Mouse (Mus musculus) myocyte (in vitro differentiated cells): Measurements from ENCODE around the gene Magi3. TPM values are rescaled to one million over a fixed set of nuclear protein-coding genes. Genes with fewer than 3 reads are reported as not detected.

Source experiments
- H3K27me3 ChIP-seq: one replicate; pipeline ENCODE4 v1.6.1; 2011; ENCODE audit not compliant: control insufficient read depth, insufficient read depth, insufficient read length
- H3K36me3 ChIP-seq: one replicate; pipeline ENCODE4 v1.6.1; 2011; ENCODE audit not compliant: control insufficient read depth, insufficient read depth
- H3K4me2 ChIP-seq: one replicate; pipeline ENCODE4 v1.6.1; 2011; ENCODE audit warnings: low read depth, control low read depth
- H3K4me3 ChIP-seq: one replicate; pipeline ENCODE4 v1.5.1; 2011; ENCODE audit warnings: mild to moderate bottlenecking, control low read depth, moderate library complexity
- H3K79me2 ChIP-seq: one replicate; pipeline ENCODE4 v1.6.1; 2011; ENCODE audit not compliant: control insufficient read depth, insufficient read depth
- H3ac ChIP-seq: one replicate; pipeline ENCODE4 v1.6.1; 2011; ENCODE audit not compliant: control insufficient read depth, insufficient read length
- CEBPB ChIP-seq: IDR thresholded peaks from 2 replicates; pipeline ENCODE4 v1.6.1; 2011; ENCODE audit warnings: mild to moderate bottlenecking, moderate library complexity; ENCODE audit not compliant: poor library complexity, insufficient read depth, severe bottlenecking
- E2F4 ChIP-seq: IDR thresholded peaks from one replicate; pipeline ENCODE4 v1.6.1; 2011; ENCODE audit warnings: mild to moderate bottlenecking, control low read depth, moderate library complexity; ENCODE audit not compliant: insufficient read depth
- MAX ChIP-seq: IDR thresholded peaks from one replicate; pipeline ENCODE4 v1.6.1; 2011; ENCODE audit warnings: low read depth, mild to moderate bottlenecking, control low read depth
- MYOD1 ChIP-seq, 3 experiments: IDR thresholded peaks; one replicate each; pipeline ENCODE4 v1.6.1; 2011; ENCODE audit warnings: control low read depth in 2 of 3, low read depth in 2 of 3, mild to moderate bottlenecking in 2 of 3, moderate library complexity in 1 of 3; ENCODE audit not compliant: insufficient read length in 2 of 3, control insufficient read depth in 1 of 3
- MYOG ChIP-seq, 3 experiments: IDR thresholded peaks; one replicate each; pipeline ENCODE4 v1.6.1; 2011; ENCODE audit warnings: control low read depth in 2 of 3, low read depth in 2 of 3, mild to moderate bottlenecking in 2 of 3; ENCODE audit not compliant: insufficient read length in 2 of 3, control insufficient read depth in 1 of 3, insufficient read depth in 1 of 3
- POLR2A ChIP-seq: IDR thresholded peaks from one replicate; pipeline ENCODE4 v1.6.1; 2011; ENCODE audit warnings: low read depth, mild to moderate bottlenecking, control low read depth, moderate library complexity; ENCODE audit not compliant: insufficient read length
- POLR2AphosphoS2 ChIP-seq: IDR thresholded peaks from one replicate; pipeline ENCODE4 v1.6.1; 2011; ENCODE audit warnings: low read depth, control low read depth; ENCODE audit not compliant: insufficient read length
- REST ChIP-seq: IDR thresholded peaks from one replicate; pipeline ENCODE4 v1.6.1; 2011; ENCODE audit warnings: mild to moderate bottlenecking, control low read depth, moderate library complexity; ENCODE audit not compliant: insufficient read depth, insufficient read length
- SRF ChIP-seq: IDR thresholded peaks from one replicate; pipeline ENCODE4 v1.6.1; 2011; ENCODE audit warnings: low read depth; ENCODE audit not compliant: control insufficient read depth, insufficient read length
- TCF12 ChIP-seq: IDR thresholded peaks from one replicate; pipeline ENCODE4 v1.6.1; 2011; ENCODE audit warnings: mild to moderate bottlenecking, control low read depth; ENCODE audit not compliant: poor library complexity, insufficient read depth, severe bottlenecking
- TCF3 ChIP-seq: IDR thresholded peaks from one replicate; pipeline ENCODE4 v1.6.1; 2011; ENCODE audit warnings: low read depth, control low read depth; ENCODE audit not compliant: insufficient read length
- USF1 ChIP-seq: IDR thresholded peaks from one replicate; pipeline ENCODE4 v1.6.1; 2011; ENCODE audit warnings: low read depth, mild to moderate bottlenecking, control low read depth, moderate library complexity
- polyA plus RNA-seq: library from polyadenylated mRNA; unstranded; fragments of >200 nt; fragmentation: generic; extraction: Trizol; gene quantifications from one replicate; pipeline ENCODE4 v1.2.1, GENCODE M21; 2012; ENCODE audit warnings: missing spikeins

Magi3 gene
- polyA plus RNA-seq, 1 experiment: 5.5 TPM

DNA sequence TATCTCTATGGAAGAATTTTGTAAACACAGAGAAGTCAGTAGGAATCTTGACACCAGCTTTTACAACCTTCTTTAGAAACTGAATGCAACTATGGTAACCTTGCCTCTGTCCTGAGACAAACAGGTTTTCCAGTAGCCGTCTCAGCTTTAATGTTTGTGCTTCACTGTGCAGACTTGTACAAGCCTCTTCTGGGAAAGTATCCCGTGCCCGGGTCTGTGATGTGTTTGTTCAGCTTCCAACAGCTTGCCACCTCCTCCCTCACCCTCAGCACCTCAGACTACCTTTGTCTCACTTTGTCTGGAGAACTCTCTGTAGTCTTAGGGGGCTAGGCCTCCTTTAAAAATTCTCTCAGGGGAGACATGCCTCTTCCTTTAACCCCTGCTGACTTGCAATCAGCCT lies 36.9 kb upstream of the Magi3 start:
- TF ChIP-seq SRF (no peak), E2F4 (no peak), TCF12 (no peak), MYOD1 (IDR thresholded peaks at IDR 0.05; ENCODE audit: control insufficient read depth in 1 of 3, insufficient read length in 2 of 3, low read depth in 2 of 3) (no peak), CEBPB (no peak), POLR2AphosphoS2 (no peak), MAX (no peak), TCF3 (no peak)
- no peak overlapping the region for H3K4me3 ChIP-seq
- no peaks in the 10 kb centered on the region for H3K79me2 ChIP-seq
- H3K4me2 ChIP-seq: no peak overlapping the region
- H3K27me3 ChIP-seq: no peaks in the 10 kb centered on the region
- no peaks in the 10 kb centered on the region for H3K36me3 ChIP-seq
- H3ac ChIP-seq: no peak overlapping the region

DNA sequence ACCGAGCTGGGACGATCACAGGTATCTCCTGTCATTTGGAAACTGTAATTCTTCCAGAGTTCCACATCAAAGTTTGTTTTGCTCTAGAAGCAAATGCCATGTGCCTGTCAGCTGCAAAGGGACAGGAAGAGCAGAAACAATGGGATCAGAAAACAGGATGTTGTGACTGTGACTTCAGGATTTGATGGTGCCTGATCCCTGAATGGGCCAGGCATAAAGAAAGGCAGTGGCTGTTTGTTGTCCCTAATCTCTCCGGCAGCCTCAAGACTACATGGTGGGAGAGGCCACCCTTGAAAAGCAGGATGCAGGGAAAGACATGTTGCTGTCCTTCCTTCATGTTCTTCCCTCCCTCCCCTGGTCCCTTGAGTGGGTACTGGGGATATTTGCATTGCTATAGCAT lies 33.6 kb upstream of the Magi3 start:
- no peak overlapping the region for H3K4me2 ChIP-seq
- H3ac ChIP-seq: no peak overlapping the region
- no peak overlapping the region for H3K4me3 ChIP-seq
- no peaks in the 10 kb centered on the region for H3K27me3 ChIP-seq
- H3K79me2 ChIP-seq: no peaks in the 10 kb centered on the region
- H3K36me3 ChIP-seq: no peaks in the 10 kb centered on the region
- no peak for TF ChIP-seq POLR2A
- TF ChIP-seq REST: no peak
- TF ChIP-seq USF1: no peak
- TF ChIP-seq TCF12: no peak
- TF ChIP-seq MYOG (IDR thresholded peaks at IDR 0.05; ENCODE audit: control insufficient read depth in 1 of 3, insufficient read depth in 1 of 3, insufficient read length in 2 of 3, low read depth in 2 of 3): no peak
- TF ChIP-seq MAX: no peak
- TF ChIP-seq POLR2AphosphoS2: no peak
- no peak for TF ChIP-seq SRF
- no peak for TF ChIP-seq CEBPB
- TF ChIP-seq MYOD1 (IDR thresholded peaks at IDR 0.05; ENCODE audit: control insufficient read depth in 1 of 3, insufficient read length in 2 of 3, low read depth in 2 of 3): no peak
- TF ChIP-seq TCF3: no peak
- TF ChIP-seq E2F4: no peak

DNA sequence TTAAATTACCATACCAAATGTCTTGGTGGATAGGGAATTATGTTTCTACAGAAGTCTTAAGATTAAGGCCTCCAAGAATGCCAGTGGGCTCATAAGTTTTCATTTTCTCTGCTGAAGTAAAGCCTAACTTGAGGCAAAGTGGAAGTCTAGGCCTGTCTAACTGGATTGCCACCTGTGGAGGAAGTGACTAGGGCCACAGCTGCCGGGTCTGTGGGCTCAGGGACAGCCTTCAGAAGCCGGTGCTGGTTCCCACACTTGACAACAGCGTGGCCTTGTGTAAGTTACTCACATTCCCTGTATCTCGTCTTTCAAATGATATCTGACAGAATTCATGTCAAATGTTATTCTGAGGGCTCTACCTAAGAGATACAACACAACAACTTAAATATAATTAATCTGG lies 27.7 kb upstream of the Magi3 start:
- Histone ChIP-seq H3ac (no peak overlapping the region), H3K4me3 (no peak overlapping the region), H3K36me3 (no peaks in the 10 kb centered on the region), H3K79me2 (no peaks in the 10 kb centered on the region), H3K4me2 (no peak overlapping the region), H3K27me3 (no peaks in the 10 kb centered on the region)
- TF ChIP-seq MYOG (IDR thresholded peaks at IDR 0.05; ENCODE audit: control insufficient read depth in 1 of 3, insufficient read depth in 1 of 3, insufficient read length in 2 of 3, low read depth in 2 of 3) (peak in 1 of 3 experiments; percentile 54), USF1 (no peak)

DNA sequence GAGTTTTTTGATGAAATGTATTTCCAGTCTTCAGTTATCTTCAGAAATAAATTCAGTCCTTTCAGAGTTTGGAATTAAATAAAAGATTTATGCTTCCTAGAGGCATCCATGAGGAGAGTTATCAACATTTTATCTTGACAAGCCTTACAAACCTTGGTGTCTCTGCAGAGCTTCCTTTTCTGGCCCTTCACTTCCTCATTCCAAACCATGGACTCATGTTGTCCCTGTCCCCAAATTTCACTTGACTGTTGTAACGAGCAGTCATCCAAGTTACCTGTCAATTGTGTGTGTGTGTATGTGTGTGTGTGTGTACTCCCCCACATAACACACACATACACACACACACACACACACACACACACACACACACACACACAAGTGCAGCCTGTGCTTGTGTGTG lies 26.9 kb upstream of the Magi3 start:
- TF ChIP-seq TCF3 (no peak), MYOG (IDR thresholded peaks at IDR 0.05; ENCODE audit: control insufficient read depth in 1 of 3, insufficient read depth in 1 of 3, insufficient read length in 2 of 3, low read depth in 2 of 3) (no peak), SRF (no peak), MAX (no peak), E2F4 (no peak), REST (no peak)
- no peaks in the 10 kb centered on the region for H3K36me3 ChIP-seq
- no peak overlapping the region for H3ac ChIP-seq
- no peak overlapping the region for H3K4me3 ChIP-seq
- no peak overlapping the region for H3K4me2 ChIP-seq
- no peaks in the 10 kb centered on the region for H3K27me3 ChIP-seq
- H3K79me2 ChIP-seq: no peaks in the 10 kb centered on the region

DNA sequence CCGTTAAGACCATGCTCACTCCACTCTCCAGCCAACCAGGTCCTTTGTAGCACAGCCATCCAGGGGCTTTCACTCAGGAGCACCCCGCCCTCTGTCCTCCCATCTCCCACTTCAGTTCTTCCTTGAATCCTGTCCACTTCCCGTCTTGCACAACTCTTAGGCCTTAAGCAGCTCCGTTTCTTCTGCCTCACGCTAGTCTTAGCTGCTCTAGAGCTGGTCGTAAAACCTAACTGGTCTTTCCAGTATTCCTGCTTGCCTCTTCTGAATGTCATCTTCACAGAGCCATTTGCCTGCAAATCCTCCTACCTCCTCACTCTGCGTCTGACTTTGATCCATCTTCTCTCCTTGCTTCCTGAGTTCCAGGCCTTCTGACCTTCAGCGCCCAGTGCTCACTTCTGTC lies 24.2 kb upstream of the Magi3 start:
- H3K4me3 ChIP-seq: no peak overlapping the region
- TF ChIP-seq TCF12: no peak
- no peak for TF ChIP-seq CEBPB
- no peak for TF ChIP-seq POLR2AphosphoS2
- no peak for TF ChIP-seq MYOG (IDR thresholded peaks at IDR 0.05; ENCODE audit: control insufficient read depth in 1 of 3, insufficient read depth in 1 of 3, insufficient read length in 2 of 3, low read depth in 2 of 3)
- TF ChIP-seq SRF: no peak
- no peak for TF ChIP-seq REST
- no peak overlapping the region for H3K4me2 ChIP-seq
- H3K27me3 ChIP-seq: no peaks in the 10 kb centered on the region
- H3K79me2 ChIP-seq: no peaks in the 10 kb centered on the region
- H3ac ChIP-seq: no peak overlapping the region
- no peaks in the 10 kb centered on the region for H3K36me3 ChIP-seq

DNA sequence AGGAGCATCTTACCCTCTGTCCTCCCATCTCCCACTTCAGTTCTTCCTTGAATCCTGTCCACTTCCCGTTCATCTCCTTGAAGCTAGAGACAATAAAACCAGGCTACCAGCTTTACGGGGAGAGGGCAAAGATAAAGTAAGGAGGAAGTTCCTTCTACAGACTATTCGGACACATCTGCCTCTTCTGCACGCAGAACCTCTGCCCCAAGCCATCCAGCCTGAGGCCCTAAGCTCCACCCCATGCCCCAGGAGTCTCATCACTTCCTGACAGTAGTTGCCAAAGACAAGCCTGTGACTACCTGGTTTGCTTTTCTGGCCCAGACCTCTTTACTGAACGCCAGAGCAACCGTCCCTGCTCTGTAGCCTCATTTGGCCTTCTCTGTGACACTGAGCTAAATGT lies 23.8 kb upstream of the Magi3 start:
- TF ChIP-seq USF1 (no peak), MYOG (IDR thresholded peaks at IDR 0.05; ENCODE audit: control insufficient read depth in 1 of 3, insufficient read depth in 1 of 3, insufficient read length in 2 of 3, low read depth in 2 of 3) (no peak), TCF12 (no peak), REST (no peak)
- Histone ChIP-seq H3K36me3 (no peaks in the 10 kb centered on the region), H3K4me2 (no peak overlapping the region), H3K4me3 (no peak overlapping the region), H3K27me3 (no peaks in the 10 kb centered on the region), H3ac (no peak overlapping the region), H3K79me2 (no peaks in the 10 kb centered on the region)
